Mouse (Mus musculus): ENCODE measurements at regions not wholly inside any gene's neighbourhood (a gene's known extent, or its start where the extent isn't known, plus 50 kb on each side); places are given as distances from the start of the nearest gene placed in this dataset.

GRCm38 (mm10) chr1:42775893-42776287 is 75.1 kb upstream of the Mrps9 start:
- H3K36me3 ChIP-seq (ENCODE audit: control insufficient read depth, insufficient read depth, low read length): no peaks in the 10 kb centered on the region
- no peaks in the 10 kb centered on the region for H3K9me3 ChIP-seq (ENCODE audit: control insufficient read depth, low read depth, low read length)
- peaks cover 2% of the 10 kb centered on the region; the same call in 1 of the 2 replicates for H3K27me3 ChIP-seq (ENCODE audit: control insufficient read depth, insufficient read depth, low read length)
- no peak overlapping the region for H3K4me2 ChIP-seq (replicated peaks; ENCODE audit: low read depth, low read length)
- ATAC-seq (ENCODE audit: insufficient number of reproducible peaks, insufficient read depth, low FRiP score, low read depth): no peak
- whole genome bisulfite sequencing: 77% methylated on average over 2 of the region's 2 CpGs
- H3K9ac ChIP-seq (replicated peaks; ENCODE audit: low read depth, low read length): no peak overlapping the region
- H3K4me1 ChIP-seq (ENCODE audit: control insufficient read depth, insufficient read depth, low read length): no peaks in the 10 kb centered on the region
- H3K4me3 ChIP-seq (ENCODE audit: low read depth, low read length): no peak overlapping the region
- H3K27ac ChIP-seq (ENCODE audit: low read length): no peak overlapping the region

GRCm38 (mm10) chr1:42777416-42777815 is 73.6 kb upstream of the Mrps9 start:
- ATAC-seq (ENCODE audit: insufficient number of reproducible peaks, insufficient read depth, low FRiP score, low read depth): no peak
- H3K4me2 ChIP-seq (replicated peaks; ENCODE audit: low read depth, low read length): no peak overlapping the region
- no peaks in the 10 kb centered on the region for H3K36me3 ChIP-seq (ENCODE audit: control insufficient read depth, insufficient read depth, low read length)
- WGBS: 87% methylated on average over 1 of the region's 1 CpGs
- no peak overlapping the region for H3K27ac ChIP-seq (ENCODE audit: low read length)
- no peaks in the 10 kb centered on the region for H3K4me1 ChIP-seq (ENCODE audit: control insufficient read depth, insufficient read depth, low read length)
- no peak overlapping the region for H3K9ac ChIP-seq (replicated peaks; ENCODE audit: low read depth, low read length)
- H3K4me3 ChIP-seq (ENCODE audit: low read depth, low read length): no peak overlapping the region
- H3K9me3 ChIP-seq (ENCODE audit: control insufficient read depth, low read depth, low read length): no peaks in the 10 kb centered on the region
- peaks cover 2% of the 10 kb centered on the region; the same call in 1 of the 2 replicates for H3K27me3 ChIP-seq (ENCODE audit: control insufficient read depth, insufficient read depth, low read length)

GRCm38 (mm10) chr1:42779761-42780160 is 71.3 kb upstream of the Mrps9 start:
- 41% methylated on average over 5 of the region's 5 CpGs for WGBS
- ATAC-seq (ENCODE audit: insufficient number of reproducible peaks, insufficient read depth, low FRiP score, low read depth): no peak
- no peak overlapping the region for H3K4me3 ChIP-seq (ENCODE audit: low read depth, low read length)

GRCm38 (mm10) chr1:42780266-42780665 is 70.8 kb upstream of the Mrps9 start:
- no peak overlapping the region for H3K27ac ChIP-seq (ENCODE audit: low read length)
- no peak overlapping the region for H3K4me3 ChIP-seq (ENCODE audit: low read depth, low read length)
- no peaks in the 10 kb centered on the region for H3K4me1 ChIP-seq (ENCODE audit: control insufficient read depth, insufficient read depth, low read length)
- no peak overlapping the region for H3K9ac ChIP-seq (replicated peaks; ENCODE audit: low read depth, low read length)
- H3K36me3 ChIP-seq (ENCODE audit: control insufficient read depth, insufficient read depth, low read length): no peaks in the 10 kb centered on the region
- no peaks in the 10 kb centered on the region for H3K9me3 ChIP-seq (ENCODE audit: control insufficient read depth, low read depth, low read length)
- ATAC-seq (ENCODE audit: insufficient number of reproducible peaks, insufficient read depth, low FRiP score, low read depth): no peak
- H3K27me3 ChIP-seq (ENCODE audit: control insufficient read depth, insufficient read depth, low read length): peaks cover 2% of the 10 kb centered on the region; the same call in 1 of the 2 replicates
- 65% methylated on average over 15 of the region's 15 CpGs for WGBS
- H3K4me2 ChIP-seq (replicated peaks; ENCODE audit: low read depth, low read length): no peak overlapping the region

More at GRCm38 (mm10) chr1:42779761-42780160, 71.3 kb upstream of the Mrps9 start:
- H3K27ac ChIP-seq (ENCODE audit: low read length): no peak overlapping the region
- H3K9me3 ChIP-seq (ENCODE audit: control insufficient read depth, low read depth, low read length): no peaks in the 10 kb centered on the region
- H3K27me3 ChIP-seq (ENCODE audit: control insufficient read depth, insufficient read depth, low read length): peaks cover 2% of the 10 kb centered on the region; the same call in 1 of the 2 replicates
- no peak overlapping the region for H3K9ac ChIP-seq (replicated peaks; ENCODE audit: low read depth, low read length)
- H3K4me2 ChIP-seq (replicated peaks; ENCODE audit: low read depth, low read length): no peak overlapping the region
- H3K4me1 ChIP-seq (ENCODE audit: control insufficient read depth, insufficient read depth, low read length): no peaks in the 10 kb centered on the region
- no peaks in the 10 kb centered on the region for H3K36me3 ChIP-seq (ENCODE audit: control insufficient read depth, insufficient read depth, low read length)

GRCm38 (mm10) chr1:42781533-42781932 is 69.5 kb upstream of the Mrps9 start:
- H3K27me3 ChIP-seq (ENCODE audit: control insufficient read depth, insufficient read depth, low read length): peaks cover 2% of the 10 kb centered on the region; the same call in 1 of the 2 replicates
- H3K9me3 ChIP-seq (ENCODE audit: control insufficient read depth, low read depth, low read length): no peaks in the 10 kb centered on the region
- no peak overlapping the region for H3K4me3 ChIP-seq (ENCODE audit: low read depth, low read length)
- 52% methylated on average over 8 of the region's 8 CpGs for WGBS
- H3K36me3 ChIP-seq (ENCODE audit: control insufficient read depth, insufficient read depth, low read length): no peaks in the 10 kb centered on the region
- no peak overlapping the region for H3K27ac ChIP-seq (ENCODE audit: low read length)
- ATAC-seq (ENCODE audit: insufficient number of reproducible peaks, insufficient read depth, low FRiP score, low read depth): no peak
- H3K9ac ChIP-seq (replicated peaks; ENCODE audit: low read depth, low read length): no peak overlapping the region
- no peaks in the 10 kb centered on the region for H3K4me1 ChIP-seq (ENCODE audit: control insufficient read depth, insufficient read depth, low read length)
- no peak overlapping the region for H3K4me2 ChIP-seq (replicated peaks; ENCODE audit: low read depth, low read length)

GRCm38 (mm10) chr1:42783072-42783672 is 67.9 kb upstream of the Mrps9 start:
- H3K4me2 ChIP-seq (replicated peaks; ENCODE audit: low read depth, low read length): no peak overlapping the region
- H3K27me3 ChIP-seq (ENCODE audit: control insufficient read depth, insufficient read depth, low read length): peaks cover 2% of the 10 kb centered on the region; the same call in 1 of the 2 replicates
- H3K27ac ChIP-seq (ENCODE audit: low read length): no peak overlapping the region
- no peaks in the 10 kb centered on the region for H3K4me1 ChIP-seq (ENCODE audit: control insufficient read depth, insufficient read depth, low read length)
- no peaks in the 10 kb centered on the region for H3K36me3 ChIP-seq (ENCODE audit: control insufficient read depth, insufficient read depth, low read length)
- H3K9me3 ChIP-seq (ENCODE audit: control insufficient read depth, low read depth, low read length): no peaks in the 10 kb centered on the region
- no peak overlapping the region for H3K9ac ChIP-seq (replicated peaks; ENCODE audit: low read depth, low read length)
- no peak for ATAC-seq (ENCODE audit: insufficient number of reproducible peaks, insufficient read depth, low FRiP score, low read depth)
- H3K4me3 ChIP-seq (ENCODE audit: low read depth, low read length): no peak overlapping the region
- 80% methylated on average over 7 of the region's 7 CpGs for WGBS

GRCm38 (mm10) chr1:42787240-42787639 is 63.8 kb upstream of the Mrps9 start:
- Histone ChIP-seq H3K27ac (ENCODE audit: low read length) (no peak overlapping the region), H3K9ac (replicated peaks; ENCODE audit: low read depth, low read length) (no peak overlapping the region), H3K4me2 (replicated peaks; ENCODE audit: low read depth, low read length) (no peak overlapping the region), H3K4me1 (ENCODE audit: control insufficient read depth, insufficient read depth, low read length) (no peaks in the 10 kb centered on the region), H3K36me3 (ENCODE audit: control insufficient read depth, insufficient read depth, low read length) (no peaks in the 10 kb centered on the region), H3K4me3 (ENCODE audit: low read depth, low read length) (no peak overlapping the region), H3K27me3 (ENCODE audit: control insufficient read depth, insufficient read depth, low read length) (no peaks in the 10 kb centered on the region), H3K9me3 (ENCODE audit: control insufficient read depth, low read depth, low read length) (no peaks in the 10 kb centered on the region)
- WGBS: 48% methylated on average over 7 of the region's 7 CpGs
- ATAC-seq (ENCODE audit: insufficient number of reproducible peaks, insufficient read depth, low FRiP score, low read depth): no peak

- no peak for ATAC-seq (ENCODE audit: insufficient number of reproducible peaks, insufficient read depth, low FRiP score, low read depth)
- WGBS: 70% methylated on average over 6 of the region's 6 CpGs
- no peak overlapping the region for H3K4me2 ChIP-seq (replicated peaks; ENCODE audit: low read depth, low read length)
Observed at GRCm38 (mm10) chr1:42788413-42788812, 62.6 kb upstream of the Mrps9 start.

More at GRCm38 (mm10) chr1:42788413-42788812, 62.6 kb upstream of the Mrps9 start:
- H3K27me3 ChIP-seq (ENCODE audit: control insufficient read depth, insufficient read depth, low read length): no peaks in the 10 kb centered on the region
- H3K4me1 ChIP-seq (ENCODE audit: control insufficient read depth, insufficient read depth, low read length): no peaks in the 10 kb centered on the region
- no peak overlapping the region for H3K4me3 ChIP-seq (ENCODE audit: low read depth, low read length)
- H3K9ac ChIP-seq (replicated peaks; ENCODE audit: low read depth, low read length): no peak overlapping the region
- no peak overlapping the region for H3K27ac ChIP-seq (ENCODE audit: low read length)
- H3K9me3 ChIP-seq (ENCODE audit: control insufficient read depth, low read depth, low read length): no peaks in the 10 kb centered on the region
- no peaks in the 10 kb centered on the region for H3K36me3 ChIP-seq (ENCODE audit: control insufficient read depth, insufficient read depth, low read length)
